Mouse (Mus musculus): ENCODE measurements at regions not wholly inside any gene's neighbourhood (a gene's known extent, or its start where the extent isn't known, plus 50 kb on each side); places are given as distances from the start of the nearest gene placed in this dataset.

- Histone ChIP-seq H3K4me1 (ENCODE audit: control insufficient read depth, insufficient read depth, low read length) (no peaks in the 10 kb centered on the region), H3K4me3 (no peak overlapping the region), H3K79me2 (replicated peaks; ENCODE audit: control insufficient read depth, insufficient read depth, low read length) (no peaks in the 10 kb centered on the region), H3K36me3 (ENCODE audit: control insufficient read depth, insufficient read depth, low read length) (no peaks in the 10 kb centered on the region), H3K27me3 (ENCODE audit: control insufficient read depth, insufficient read depth, low read length) (no peaks in the 10 kb centered on the region), H3K9ac (ENCODE audit: low read depth, low read length) (no peak overlapping the region), H3K27ac (no peak overlapping the region)
- TF ChIP-seq EP300 (IDR thresholded peaks at IDR 0.05; ENCODE audit: insufficient read depth, low read depth, low read length): no peak
- TF ChIP-seq POLR2A (IDR thresholded peaks at IDR 0.05; ENCODE audit: insufficient read depth, low read depth, low read length): no peak
- no peak for TF ChIP-seq CTCF (IDR thresholded peaks at IDR 0.05)
- WGBS: 82% methylated on average over 2 of the region's 2 CpGs
- no peak for DNase-seq
- intact Hi-C loops (cut with DNase I): no loop called here
Observed at GRCm38 (mm10) chr9:71028102-71028501, 76.1 kb upstream of the Lipc start.

GRCm38 (mm10) chr9:71027626-71028025, 75.6 kb upstream of the Lipc start:
- Histone ChIP-seq H3K4me1 (ENCODE audit: control insufficient read depth, insufficient read depth, low read length) (no peaks in the 10 kb centered on the region), H3K4me3 (no peak overlapping the region), H3K27ac (no peak overlapping the region), H3K27me3 (ENCODE audit: control insufficient read depth, insufficient read depth, low read length) (no peaks in the 10 kb centered on the region), H3K36me3 (ENCODE audit: control insufficient read depth, insufficient read depth, low read length) (no peaks in the 10 kb centered on the region), H3K79me2 (replicated peaks; ENCODE audit: control insufficient read depth, insufficient read depth, low read length) (no peaks in the 10 kb centered on the region), H3K9ac (ENCODE audit: low read depth, low read length) (no peak overlapping the region)
- no peak for DNase-seq
- WGBS: 85% methylated on average over 2 of the region's 2 CpGs
- intact Hi-C loops (cut with DNase I): no loop called here
- TF ChIP-seq POLR2A (IDR thresholded peaks at IDR 0.05; ENCODE audit: insufficient read depth, low read depth, low read length) (no peak), EP300 (IDR thresholded peaks at IDR 0.05; ENCODE audit: insufficient read depth, low read depth, low read length) (no peak), CTCF (IDR thresholded peaks at IDR 0.05) (no peak)

- no peak overlapping the region for H3K9ac ChIP-seq (ENCODE audit: low read depth, low read length)
- H3K4me1 ChIP-seq (ENCODE audit: control insufficient read depth, insufficient read depth, low read length): no peaks in the 10 kb centered on the region
- H3K36me3 ChIP-seq (ENCODE audit: control insufficient read depth, insufficient read depth, low read length): no peaks in the 10 kb centered on the region
- DNase-seq: no peak
- intact Hi-C loops (cut with DNase I): no loop called here
- no peak overlapping the region for H3K4me3 ChIP-seq
- 74% methylated on average over 3 of the region's 3 CpGs for WGBS
- no peak overlapping the region for H3K27ac ChIP-seq
- no peaks in the 10 kb centered on the region for H3K79me2 ChIP-seq (replicated peaks; ENCODE audit: control insufficient read depth, insufficient read depth, low read length)
- no peaks in the 10 kb centered on the region for H3K27me3 ChIP-seq (ENCODE audit: control insufficient read depth, insufficient read depth, low read length)
- no peak for TF ChIP-seq EP300 (IDR thresholded peaks at IDR 0.05; ENCODE audit: insufficient read depth, low read depth, low read length)
- no peak for TF ChIP-seq CTCF (IDR thresholded peaks at IDR 0.05)
Observed at GRCm38 (mm10) chr9:71025196-71025595, 73.2 kb upstream of the Lipc start.

- TF ChIP-seq EP300 (IDR thresholded peaks at IDR 0.05; ENCODE audit: insufficient read depth, low read depth, low read length) (no peak), CTCF (IDR thresholded peaks at IDR 0.05) (no peak), POLR2A (IDR thresholded peaks at IDR 0.05; ENCODE audit: insufficient read depth, low read depth, low read length) (no peak)
- WGBS: 91% methylated on average over 9 of the region's 9 CpGs
- H3K4me3 ChIP-seq: no peak overlapping the region
- H3K79me2 ChIP-seq (replicated peaks; ENCODE audit: control insufficient read depth, insufficient read depth, low read length): no peaks in the 10 kb centered on the region
- H3K4me1 ChIP-seq (ENCODE audit: control insufficient read depth, insufficient read depth, low read length): peaks cover 3% of the 10 kb centered on the region; the same call in 1 of the 2 replicates
- intact Hi-C loops (cut with DNase I): no loop called here
- H3K27me3 ChIP-seq (ENCODE audit: control insufficient read depth, insufficient read depth, low read length): no peaks in the 10 kb centered on the region
- no peak overlapping the region for H3K27ac ChIP-seq
- no peaks in the 10 kb centered on the region for H3K36me3 ChIP-seq (ENCODE audit: control insufficient read depth, insufficient read depth, low read length)
- DNase-seq: no peak
- no peak overlapping the region for H3K9ac ChIP-seq (ENCODE audit: low read depth, low read length)
Observed at GRCm38 (mm10) chr9:71018206-71018605, 66.2 kb upstream of the Lipc start.

DNA sequence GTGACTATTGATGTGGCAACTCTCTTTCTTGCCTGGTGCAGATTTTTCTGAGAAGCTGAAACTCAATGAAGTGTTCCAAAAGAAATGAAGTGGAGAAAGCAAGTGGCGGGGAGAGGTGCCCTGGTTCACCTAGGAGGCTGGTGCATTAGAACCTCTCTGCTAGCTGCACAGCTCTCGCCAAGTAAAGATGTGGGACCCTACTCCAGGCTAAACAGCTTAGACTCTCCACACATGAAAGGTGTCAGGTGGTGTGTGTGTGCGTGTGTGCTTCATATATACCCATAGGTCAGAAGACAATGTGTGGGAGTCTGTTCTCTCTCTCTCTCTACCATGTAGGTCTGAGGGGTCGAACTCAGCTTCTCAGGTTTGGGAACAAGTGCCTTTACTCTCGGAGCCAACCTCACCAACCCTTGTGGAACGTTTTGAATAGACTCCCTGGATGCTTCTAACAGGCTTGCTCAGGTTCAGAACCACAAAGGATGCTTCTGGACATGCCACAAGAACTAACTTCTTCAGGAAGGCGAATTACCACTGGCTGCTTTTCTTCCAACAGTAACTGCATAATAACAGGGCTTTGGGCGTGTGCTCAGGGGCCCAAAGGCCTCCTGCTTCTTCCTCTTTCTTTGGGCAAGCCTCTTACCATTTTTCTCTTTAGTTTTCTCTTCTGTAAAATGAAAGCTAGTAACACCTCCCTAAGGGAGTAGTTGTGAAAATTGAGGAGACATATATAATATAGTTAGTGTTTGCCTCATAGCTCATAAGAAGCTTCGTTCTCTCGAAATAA, 65.6 kb upstream of the Lipc start:
- 89% methylated on average over 10 of the region's 10 CpGs for WGBS
- intact Hi-C loops (cut with DNase I): no loop called here

GRCm38 (mm10) chr9:71015942-71016341, 63.9 kb upstream of the Lipc start:
- Histone ChIP-seq H3K9ac (ENCODE audit: low read depth, low read length) (no peak overlapping the region), H3K27ac (no peak overlapping the region), H3K27me3 (ENCODE audit: control insufficient read depth, insufficient read depth, low read length) (no peaks in the 10 kb centered on the region), H3K4me3 (no peak overlapping the region), H3K4me1 (ENCODE audit: control insufficient read depth, insufficient read depth, low read length) (peaks cover 3% of the 10 kb centered on the region; the same call in 1 of the 2 replicates), H3K79me2 (replicated peaks; ENCODE audit: control insufficient read depth, insufficient read depth, low read length) (no peaks in the 10 kb centered on the region), H3K36me3 (ENCODE audit: control insufficient read depth, insufficient read depth, low read length) (no peaks in the 10 kb centered on the region)
- DNase-seq: no peak
- TF ChIP-seq CTCF (IDR thresholded peaks at IDR 0.05) (no peak), EP300 (IDR thresholded peaks at IDR 0.05; ENCODE audit: insufficient read depth, low read depth, low read length) (no peak), POLR2A (IDR thresholded peaks at IDR 0.05; ENCODE audit: insufficient read depth, low read depth, low read length) (no peak)
- intact Hi-C loops (cut with DNase I): no loop called here
- WGBS: 65% methylated on average over 3 of the region's 3 CpGs

More for the DNA sequence above, 65.6 kb upstream of the Lipc start:
- H3K36me3 ChIP-seq (ENCODE audit: control insufficient read depth, insufficient read depth, low read length): no peaks in the 10 kb centered on the region
- no peak overlapping the region for H3K9ac ChIP-seq (ENCODE audit: low read depth, low read length)
- TF ChIP-seq POLR2A (IDR thresholded peaks at IDR 0.05; ENCODE audit: insufficient read depth, low read depth, low read length): no peak
- TF ChIP-seq CTCF (IDR thresholded peaks at IDR 0.05): no peak
- TF ChIP-seq EP300 (IDR thresholded peaks at IDR 0.05; ENCODE audit: insufficient read depth, low read depth, low read length): no peak
- H3K4me1 ChIP-seq (ENCODE audit: control insufficient read depth, insufficient read depth, low read length): peaks cover 3% of the 10 kb centered on the region; the same call in 1 of the 2 replicates
- H3K27ac ChIP-seq: no peak overlapping the region
- no peak for DNase-seq
- no peaks in the 10 kb centered on the region for H3K27me3 ChIP-seq (ENCODE audit: control insufficient read depth, insufficient read depth, low read length)
- no peaks in the 10 kb centered on the region for H3K79me2 ChIP-seq (replicated peaks; ENCODE audit: control insufficient read depth, insufficient read depth, low read length)
- H3K4me3 ChIP-seq: no peak overlapping the region

Data from heart, adult 2 months (tissue).